Mouse (Mus musculus) adrenal gland, adult 2 months (tissue): Measurements from ENCODE around the gene Tmem185b. TPM values are rescaled to one million over a fixed set of nuclear protein-coding genes. Genes with fewer than 3 reads are reported as not detected.

Experiments used
- DNase-seq: peaks from one replicate; pipeline ENCODE4 v3.0.0; 2021
- long read RNA-seq: library from polyadenylated mRNA; stranded (forward); transcript quantifications from one replicate; pipeline ENCODE4 v2.0.0, GENCODE M21; 2021
- polyA plus RNA-seq: library from polyadenylated mRNA; depleted of rRNA; stranded (reverse); fragments of >200 nt; gene quantifications from 2 replicates; pipeline ENCODE4 v1.2.3, GENCODE M21; 2012; rRNA removed
- total RNA-seq, 2 experiments: library from RNA; stranded (reverse); gene quantifications; 2 replicates each; pipeline ENCODE4 v1.2.3; 2021

Gene Tmem185b
- total RNA-seq = 10 to 100 TPM; 18.3 to 26.8 TPM
- 45.4 and 56.5 TPM in 2 replicates for polyA plus RNA-seq
- long read RNA-seq, transcript Tmem185b-202 (1 exons, 2,824 nt) = major isoform, 21 of 22 reads
- long read RNA-seq, partial matches to known transcripts = 0 of 22 reads
- long read RNA-seq, other reads (novel, unspliced or antisense) = 0 of 22 reads

DNA sequence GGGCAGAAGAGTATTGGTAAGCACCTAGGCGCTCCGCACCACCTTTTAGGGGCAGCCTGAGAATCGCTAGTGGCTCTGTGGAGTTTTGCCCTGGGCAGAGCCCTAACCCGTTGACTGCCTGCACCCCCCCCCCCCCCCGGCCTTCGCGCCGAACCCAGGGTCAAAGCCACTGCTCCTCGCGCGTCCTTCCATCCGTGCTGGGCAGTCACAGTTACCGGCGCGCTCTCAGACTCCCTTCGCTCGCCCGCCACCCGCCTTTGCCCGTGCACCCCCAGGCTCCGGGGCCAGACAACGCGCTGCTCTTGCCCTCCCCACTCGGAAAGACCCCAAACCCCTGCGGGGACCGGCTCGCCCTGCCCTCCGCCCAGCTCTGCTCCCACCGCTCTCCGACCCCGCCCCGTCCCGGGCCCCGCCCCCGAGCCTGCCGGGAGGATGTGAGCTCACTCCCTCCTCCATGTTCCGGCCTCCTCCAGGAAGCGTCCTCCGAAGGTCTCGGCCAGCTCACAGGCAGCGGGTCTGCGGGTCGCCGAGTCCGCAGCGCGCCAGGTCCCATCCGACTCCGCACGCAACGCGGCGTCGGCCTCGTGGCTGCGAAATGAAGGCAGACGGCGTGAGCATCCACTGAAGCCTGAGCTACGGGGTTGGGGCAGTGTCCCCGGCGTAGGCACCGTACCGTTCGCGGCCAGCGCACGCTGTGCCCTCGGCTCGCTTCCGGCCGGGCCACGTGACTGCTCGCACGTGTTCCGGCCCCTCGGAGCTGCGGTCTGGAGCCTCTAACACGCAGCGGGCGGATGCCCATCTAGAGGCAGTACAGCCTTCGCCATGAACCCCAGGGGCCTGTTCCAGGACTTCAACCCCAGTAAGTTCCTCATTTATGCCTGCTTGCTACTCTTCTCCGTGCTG is at the start of gene Tmem185b:
Gene Tmem185b (plus strand): TSS at position 472 of the 903 bp plus-strand sequence.
- peak; percentile 97 for DNase-seq

DNA sequence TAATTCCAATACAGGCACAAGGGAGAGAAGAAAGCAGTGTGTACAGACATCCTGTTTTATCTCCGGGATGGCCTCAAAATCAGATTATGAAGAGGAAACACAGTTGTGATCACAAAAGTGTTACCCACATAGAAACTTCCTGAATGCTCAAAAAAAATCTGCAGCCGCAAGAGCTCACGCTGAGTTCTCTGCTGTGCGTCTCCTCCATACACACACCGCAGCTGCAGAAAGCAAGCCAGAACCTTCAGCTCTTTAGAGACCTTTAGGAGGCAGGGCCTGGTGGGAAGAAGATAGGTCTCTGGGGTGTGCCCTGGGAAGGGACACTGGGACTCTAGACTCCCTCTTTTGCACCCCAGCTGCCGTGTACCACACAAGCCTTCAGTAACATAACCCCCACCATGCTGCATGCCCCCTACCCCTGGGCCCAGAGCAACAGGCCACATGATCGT is 49.0 kb upstream of the Tmem185b start:
- DNase-seq = no peak

DNA sequence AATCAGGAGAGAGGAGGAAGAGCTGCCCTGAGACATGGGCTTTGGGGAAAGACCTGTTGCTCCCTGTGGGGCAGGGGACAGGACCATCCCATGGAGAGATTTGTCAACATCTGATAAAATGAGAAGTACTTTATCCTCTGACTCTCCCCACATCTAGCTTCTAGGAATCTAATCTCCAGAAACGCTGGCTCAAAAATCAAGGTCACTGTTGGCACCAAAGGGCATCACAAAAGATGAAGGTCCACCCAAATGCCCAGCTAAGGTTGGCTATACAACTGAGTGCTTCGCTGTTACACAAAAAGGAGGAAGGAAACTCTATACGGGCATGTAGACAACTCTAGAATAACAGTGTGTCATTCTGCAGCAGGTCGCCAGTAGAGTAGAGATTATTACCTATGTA is 46.3 kb upstream of the Tmem185b start:
- DNase-seq = peak; percentile 49

DNA sequence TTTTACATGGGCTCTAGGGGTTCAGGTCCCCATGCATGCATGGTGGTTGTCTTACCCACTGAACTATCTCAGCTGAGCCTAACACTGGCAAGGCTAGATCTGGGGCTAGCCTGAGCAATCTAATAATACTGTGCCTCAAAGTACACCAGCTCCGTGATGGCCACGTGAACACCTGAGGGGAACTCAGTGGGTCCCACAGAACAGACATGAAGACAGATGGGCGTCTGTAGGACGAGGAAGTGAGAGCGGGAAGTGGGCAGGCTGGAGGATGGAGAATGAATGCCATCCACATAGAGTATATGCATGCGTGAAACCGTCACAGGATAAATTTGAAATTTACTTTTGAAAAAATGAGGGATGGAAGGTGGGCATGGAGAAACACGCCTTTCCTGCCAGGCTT is 45.3 kb upstream of the Tmem185b start:
- DNase-seq = no peak

DNA sequence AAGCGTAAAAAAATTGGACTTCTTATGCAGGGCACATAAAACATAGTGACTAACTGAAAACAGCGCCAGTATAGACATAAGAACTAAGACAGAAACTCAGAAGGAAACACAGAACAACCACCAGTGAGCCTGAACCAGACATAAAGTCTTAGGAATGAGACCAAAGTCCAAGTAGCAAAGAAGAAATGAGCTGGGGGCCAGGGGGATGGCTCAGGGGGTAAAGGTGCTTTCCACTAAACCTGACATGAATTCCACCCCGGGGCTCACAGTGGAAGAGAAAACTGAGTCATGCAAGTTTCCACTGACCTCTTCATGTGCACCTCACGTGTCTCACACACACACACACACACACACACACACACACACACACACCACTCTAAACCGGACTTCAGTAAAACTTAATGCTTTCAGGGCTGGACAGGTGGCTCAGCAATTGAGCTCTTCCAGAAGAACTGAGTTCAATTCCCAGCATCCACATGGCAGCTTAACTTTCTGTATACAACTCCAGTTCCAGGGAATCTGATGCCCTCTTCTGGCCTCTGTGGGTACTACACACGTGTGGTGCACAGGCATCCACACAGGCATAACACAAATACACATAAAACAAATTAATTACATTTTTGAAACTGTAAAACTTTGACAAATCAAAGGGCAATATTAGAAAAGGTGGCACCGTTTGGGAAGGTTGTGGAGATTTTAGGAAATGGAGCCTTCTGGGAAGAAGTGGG is 44.6 kb upstream of the Tmem185b start:
- DNase-seq = no peak

DNA sequence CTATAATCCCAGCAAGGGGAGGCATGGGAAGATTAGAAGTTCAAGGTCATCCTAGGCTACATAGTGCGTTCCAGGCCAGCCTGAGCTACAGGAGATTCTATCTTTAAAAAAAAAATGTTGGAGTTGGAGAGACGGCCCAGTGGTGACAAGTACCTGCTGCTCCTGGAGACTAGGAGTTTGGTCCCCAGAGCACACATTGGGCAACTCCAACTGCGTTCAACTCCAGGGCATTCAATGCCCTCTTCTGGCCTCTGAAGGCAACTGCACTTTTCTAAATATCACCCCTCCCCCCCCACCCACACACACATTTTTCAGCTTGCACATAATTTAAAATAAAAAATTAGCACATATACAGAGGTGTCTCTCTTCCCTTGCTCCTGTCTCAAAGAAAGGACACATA is 43.1 kb upstream of the Tmem185b start:
- DNase-seq = no peak

DNA sequence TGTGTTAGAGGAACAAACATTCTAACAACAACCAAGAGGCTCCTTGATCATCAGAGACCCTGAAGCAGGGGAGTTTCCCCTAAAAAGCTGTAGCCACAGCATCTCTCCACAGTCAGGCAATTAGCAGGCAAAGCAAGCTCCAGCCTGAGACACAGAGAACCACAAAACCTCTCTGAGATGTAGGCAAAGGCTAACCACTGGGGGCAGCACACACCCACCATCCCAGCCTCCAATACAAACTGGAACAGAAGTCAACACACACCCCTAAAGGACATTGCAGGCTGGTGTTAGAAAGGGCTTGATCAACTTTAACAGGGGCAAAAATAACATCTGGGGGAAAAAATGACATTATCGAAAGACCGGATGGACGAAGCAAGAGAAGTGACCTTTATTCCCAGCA is 41.5 kb upstream of the Tmem185b start:
- DNase-seq = peak; percentile 48

DNA sequence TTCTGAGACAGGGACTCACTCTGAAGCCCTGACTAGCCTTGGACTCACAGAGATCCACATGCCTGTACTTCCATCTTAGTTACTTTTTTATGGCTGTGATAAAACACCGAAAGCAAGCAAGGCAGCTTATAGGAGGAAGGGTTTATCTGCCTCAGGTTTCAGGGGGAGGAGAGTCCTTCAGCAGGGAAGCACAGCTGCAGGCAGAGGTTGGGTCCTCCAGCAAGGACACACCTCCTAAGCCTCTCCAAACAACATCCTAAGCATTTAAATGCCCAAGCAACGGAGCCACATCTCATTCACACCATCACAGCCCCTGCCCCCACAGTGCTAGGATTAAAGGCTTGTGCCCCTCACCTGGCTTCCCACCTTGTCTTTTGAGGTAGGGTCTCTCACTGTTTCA is 40.1 kb upstream of the Tmem185b start:
- DNase-seq = no peak

DNA sequence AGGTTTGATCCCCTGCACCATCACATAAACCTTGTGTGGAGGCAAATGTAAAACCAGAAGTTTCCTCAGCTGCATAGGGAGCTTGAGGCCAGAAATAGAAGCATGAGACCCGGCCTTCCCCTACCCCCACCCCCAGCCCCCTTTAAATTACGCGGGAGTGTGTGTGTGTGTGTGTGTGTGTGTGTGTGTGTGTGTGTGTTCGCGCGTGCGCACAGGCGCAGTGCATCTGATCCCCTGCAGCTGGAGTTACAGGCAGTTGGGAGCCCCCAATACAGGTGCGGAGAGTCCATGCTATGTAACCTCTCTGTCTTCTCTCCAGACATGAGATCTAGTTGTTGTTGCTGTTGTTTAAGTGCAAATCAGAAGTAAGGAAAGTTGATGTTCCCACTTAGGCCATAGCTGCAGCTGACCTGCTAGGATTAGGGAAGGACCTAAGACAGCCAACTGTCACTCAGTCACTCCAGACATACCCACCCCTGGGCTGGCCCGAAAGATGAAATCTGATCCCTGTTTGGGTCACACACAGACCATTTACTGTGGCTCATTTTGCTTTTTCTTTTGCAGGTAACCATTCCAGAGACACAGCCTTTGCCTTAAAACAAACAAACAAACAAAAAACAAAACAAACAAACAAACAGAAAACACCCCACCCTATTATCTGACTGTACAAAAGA is 37.9 kb upstream of the Tmem185b start:
- DNase-seq = no peak

DNA sequence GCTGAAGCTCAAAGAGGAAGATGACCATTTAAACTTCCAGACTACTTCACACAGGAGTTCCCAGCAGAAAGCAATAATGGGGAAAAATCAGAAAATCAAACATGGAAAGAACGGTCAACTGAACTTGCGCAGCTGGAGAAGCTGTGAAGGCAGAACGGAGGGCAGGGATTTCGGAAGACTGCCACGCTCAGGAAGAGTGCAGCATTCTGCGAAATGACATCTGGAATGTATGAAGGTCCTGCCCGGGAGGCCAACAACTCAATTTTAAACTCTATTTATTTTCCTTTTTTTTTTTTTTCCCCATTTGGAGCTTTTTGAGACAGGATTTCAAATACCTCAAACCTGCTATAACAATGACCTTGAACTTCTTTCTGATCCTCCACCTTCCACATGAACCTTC is 35.2 kb upstream of the Tmem185b start:
- DNase-seq = no peak

DNA sequence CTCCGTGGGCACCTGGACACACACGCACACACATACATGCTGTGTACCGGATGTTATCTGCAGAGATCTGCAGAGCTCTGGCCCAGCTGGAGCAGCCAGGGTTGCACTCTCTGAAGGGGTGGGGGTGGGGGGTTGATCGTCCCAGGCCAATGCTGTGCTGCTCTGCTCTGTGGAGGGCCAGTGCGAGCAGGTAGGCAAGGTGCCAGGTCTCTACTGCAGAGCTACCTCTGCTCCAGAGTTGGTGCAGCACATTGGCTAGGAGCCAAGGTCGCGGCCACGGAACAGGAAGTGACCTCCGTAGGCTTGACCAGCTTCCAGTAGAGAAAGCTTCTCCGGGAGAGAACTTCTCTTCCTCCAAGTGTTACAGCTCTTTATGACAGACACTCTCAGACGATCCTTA is 33.9 kb upstream of the Tmem185b start:
- peak; percentile 91 for DNase-seq

DNA sequence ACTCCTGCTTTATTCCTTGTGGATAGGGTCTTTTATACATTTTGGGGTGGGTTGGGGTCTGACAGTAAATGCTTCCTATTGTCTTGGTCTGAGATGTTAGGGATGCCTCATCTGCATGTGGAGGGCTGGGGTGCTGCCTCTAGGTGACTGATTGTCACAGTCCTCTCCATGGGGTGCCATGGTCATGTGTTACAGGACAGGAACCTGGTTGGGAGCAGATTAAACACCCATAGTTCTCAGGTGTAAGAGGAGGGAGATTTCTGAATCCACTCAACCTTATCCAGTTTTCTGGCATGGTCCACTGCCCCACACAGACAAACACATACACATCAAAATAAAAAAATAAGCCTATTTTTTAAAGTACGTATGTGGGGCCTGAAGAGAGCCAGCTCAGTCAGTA is 33.5 kb upstream of the Tmem185b start:
- DNase-seq = no peak

DNA sequence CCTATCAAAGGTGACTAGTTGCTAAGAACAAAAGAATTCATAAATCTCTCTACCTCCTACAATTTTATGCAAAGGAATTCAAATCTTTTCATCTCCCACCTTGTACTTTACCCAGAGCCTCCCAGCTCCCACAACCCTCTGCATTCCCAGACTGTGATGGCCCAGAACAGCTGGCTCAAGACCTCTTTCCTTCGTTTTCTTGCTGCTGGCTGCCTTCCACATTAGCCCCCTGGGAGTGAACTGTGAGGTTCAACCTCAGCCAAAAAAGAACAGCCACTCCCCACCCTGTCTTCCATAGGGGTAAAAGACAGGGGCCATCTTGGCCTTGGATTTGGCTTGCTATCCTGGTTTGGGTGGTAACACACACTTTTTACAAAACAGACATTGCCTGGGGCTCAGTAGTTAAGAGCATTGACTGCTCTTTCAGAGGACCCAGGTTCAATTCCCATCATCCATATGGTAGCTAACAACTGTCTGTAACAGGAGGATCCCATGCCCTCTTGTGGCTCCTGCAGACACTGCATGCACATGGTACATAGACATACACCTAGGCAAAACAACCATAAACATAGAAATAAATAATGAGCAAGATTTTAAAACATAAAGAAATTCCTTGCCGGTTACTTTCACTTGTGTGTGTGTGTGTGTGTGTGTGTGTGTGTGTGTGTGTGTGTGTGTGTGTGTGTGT is 31.8 kb upstream of the Tmem185b start:
- DNase-seq = no peak

DNA sequence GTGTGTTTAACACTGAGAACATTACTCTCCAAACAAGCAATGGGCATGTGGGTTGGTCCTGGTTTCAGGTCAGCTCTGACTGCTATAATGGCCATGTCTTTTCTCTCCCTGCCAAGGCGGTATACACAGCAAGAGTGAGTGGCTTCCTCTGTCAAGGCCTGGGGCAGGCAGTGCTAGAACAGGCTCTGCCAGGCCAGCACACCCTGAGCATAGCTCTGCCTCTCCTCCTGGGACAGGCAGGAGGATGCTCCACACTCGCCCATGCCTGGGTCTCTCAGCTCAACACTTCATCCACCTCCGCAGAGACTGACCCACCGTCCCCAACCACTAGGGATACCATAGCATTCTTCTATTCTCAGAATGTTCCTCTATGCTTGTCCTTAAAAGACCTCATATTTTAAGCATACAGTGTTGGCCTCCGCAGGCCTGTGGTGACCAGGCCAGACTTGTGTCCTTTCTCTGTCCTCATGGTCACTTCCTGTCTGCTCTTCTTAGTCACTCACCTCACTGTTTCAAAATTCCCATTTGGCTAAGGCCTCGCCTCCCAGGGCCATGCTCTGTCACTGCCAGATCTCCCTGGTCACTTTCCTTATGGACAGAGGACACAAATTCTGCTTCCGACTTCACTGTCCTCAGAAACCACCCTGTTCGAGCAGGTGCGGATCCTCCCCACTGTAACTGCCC is 31.1 kb upstream of the Tmem185b start:
- peak; percentile 81 for DNase-seq

DNA sequence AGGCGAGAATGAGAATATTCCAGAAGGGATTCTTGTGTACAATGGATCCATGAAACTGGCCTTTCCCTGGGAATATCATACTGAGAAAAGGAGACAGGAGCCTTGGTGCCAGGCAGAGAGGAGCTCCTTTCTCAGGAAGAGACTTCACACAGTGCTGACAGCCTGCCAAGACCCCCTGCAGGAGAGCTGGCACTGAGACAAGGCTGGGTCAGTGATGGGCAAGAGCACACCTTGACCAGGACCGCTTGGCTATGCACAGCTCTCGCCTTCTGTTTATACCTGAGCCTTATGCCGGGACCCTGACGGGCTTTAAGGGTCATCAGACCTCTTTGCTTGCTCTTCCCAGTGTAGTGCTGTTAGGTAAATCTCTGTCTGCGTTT is 30.6 kb upstream of the Tmem185b start:
- DNase-seq = no peak

DNA sequence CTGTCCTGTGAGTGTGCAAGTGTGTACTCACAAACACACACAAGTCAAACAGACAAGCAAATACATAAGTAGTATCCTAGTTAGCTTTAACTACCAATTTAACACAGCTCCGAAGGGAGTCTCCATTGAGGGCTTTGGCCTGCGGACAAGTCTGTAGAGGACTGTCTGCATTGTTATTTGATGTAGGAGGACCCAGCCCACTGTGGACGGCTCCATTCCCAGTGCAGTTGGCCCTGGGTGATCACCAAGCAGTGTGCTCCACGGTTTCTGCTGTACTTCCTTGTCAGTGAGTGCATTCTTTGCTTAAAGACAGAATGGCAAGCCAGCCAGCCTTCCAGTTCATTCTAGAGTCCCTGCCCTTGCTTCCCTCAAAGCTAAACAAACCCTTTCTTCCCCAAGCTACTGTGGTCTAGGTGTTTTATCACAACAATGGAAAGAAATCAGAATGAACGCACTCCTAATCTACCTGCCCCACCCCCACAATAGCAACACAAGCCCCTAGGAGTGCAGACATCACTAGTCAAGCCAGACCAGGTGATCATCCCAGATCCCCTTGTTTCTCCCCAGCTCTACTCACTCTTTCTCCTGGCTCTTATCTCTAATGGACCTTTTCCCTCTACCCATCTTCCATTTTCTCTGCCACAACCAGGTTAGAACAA is 28.5 kb upstream of the Tmem185b start:
- no peak for DNase-seq

DNA sequence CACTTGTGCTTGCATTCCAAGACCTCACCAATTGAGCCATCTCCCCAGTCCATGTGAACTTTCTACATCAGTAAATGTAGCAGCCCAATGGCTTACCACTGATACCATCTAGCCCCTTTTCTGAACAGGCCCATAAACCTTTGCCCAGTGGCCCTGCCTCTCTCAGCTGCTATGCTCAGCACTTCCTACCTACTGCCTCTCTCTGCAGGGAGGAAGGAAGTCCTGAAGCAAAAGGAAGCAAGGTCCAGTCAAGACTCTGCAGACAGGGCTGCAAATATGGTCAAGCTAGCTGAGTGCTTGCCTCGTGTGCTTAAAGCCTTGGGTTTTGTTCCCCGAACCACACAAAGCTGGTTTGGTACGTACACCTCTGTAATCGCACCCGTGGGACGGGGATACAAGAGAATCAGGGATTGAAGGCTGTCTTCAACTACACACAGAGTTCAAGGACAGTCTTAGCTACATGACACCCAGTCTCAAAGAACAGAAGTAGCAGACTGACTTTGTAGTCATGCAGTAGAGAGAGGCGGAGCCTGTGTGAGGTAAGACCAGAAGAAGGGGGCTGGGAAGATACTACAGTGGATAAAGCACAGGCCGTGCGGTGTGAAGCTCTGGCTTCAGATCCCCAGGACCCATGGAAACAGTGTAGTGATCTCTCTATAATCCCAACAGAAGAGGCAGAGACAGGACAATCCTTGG is 27.3 kb upstream of the Tmem185b start:
- peak; percentile 44 for DNase-seq

DNA sequence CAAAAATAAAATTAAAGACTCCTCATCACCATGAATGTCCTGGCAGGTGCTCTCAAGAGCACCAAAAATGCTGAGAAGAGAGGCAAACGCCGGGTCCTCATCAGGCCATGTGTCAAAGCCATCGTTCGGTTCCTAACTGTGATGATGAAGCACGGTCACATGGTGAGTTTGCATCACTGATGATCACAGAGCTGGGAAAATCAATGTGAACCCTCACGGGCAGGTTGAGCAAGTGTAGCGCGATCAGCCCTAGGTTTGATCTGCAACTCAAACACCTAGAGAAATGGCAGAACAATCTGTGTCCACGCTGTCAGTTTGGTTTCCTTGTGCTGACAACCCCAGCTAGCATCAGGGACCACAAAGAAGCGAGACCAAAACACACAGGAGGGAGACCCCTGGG is 26.5 kb upstream of the Tmem185b start:
- DNase-seq = no peak

DNA sequence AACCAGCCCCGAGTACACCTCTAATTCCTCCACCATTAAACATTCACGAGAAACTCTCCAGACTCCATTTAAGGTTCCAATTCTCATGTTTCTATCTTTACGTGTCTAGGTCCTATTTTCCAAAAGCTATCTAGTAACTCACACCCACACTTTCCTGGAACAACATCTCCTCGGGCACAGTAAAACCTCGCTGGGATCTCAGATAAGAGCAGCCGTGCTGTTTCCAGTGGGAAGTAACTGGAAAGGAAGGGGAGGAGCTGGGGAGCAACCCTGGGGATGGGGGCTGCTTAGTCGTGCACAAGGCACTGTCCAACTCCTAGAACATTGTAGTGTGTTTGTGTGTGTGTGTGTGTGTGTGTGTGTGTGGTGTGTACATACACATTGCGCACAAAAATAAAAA is 24.1 kb upstream of the Tmem185b start:
- no peak for DNase-seq

DNA sequence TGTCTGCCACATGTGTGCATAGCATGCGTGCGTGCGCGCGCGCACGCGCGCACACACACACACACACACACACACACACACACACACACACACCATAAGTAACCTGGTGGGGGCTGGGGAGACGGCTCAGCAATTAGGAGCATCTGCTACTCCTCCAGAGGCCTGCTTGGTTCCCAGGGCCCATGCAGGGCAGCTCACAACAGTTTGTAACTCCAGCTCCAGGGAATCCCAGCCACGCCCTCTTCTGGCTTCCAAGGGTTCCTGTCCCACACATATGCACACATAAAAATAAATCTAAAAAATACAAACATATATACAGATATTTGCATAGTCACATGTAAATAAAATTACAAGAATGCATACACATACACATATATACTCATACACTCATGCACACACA is 23.2 kb upstream of the Tmem185b start:
- DNase-seq = no peak
